Mouse (Mus musculus): Measurements from ENCODE around the gene Fsd1l. TPM values are rescaled to one million over a fixed set of nuclear protein-coding genes. Genes with fewer than 3 reads are reported as not detected.
"Not testable (repeated sequence)": the region's sequence is repeated elsewhere in the genome, so short reads cannot be mapped to it uniquely, and the experiment has no call there.

Gene Fsd1l
- total RNA-seq, 2 experiments from 2014 or later, result 2.5 to 7.6 TPM

DNA sequence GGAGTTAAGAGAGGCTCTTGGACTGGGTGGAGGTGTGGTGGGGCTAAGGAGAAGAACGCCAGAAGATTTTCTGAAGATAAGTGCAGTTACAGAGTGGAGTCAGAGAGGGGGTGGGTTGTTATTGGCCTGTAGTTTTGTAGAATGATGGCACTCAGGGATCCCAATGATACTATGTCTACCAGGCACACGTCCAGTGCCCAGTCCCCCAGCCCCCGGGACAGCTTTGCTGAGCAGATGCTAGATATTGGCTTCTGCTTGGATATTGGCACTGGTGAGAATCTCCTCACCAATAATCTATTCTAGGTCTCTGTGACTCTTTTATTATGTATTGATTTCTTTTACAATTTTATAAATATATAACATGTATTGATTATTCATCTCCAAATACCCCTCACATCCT, 6.0 kb upstream of the Fsd1l start:
- no peak for ATAC-seq (replicated peaks; ENCODE audit: poor library complexity, severe bottlenecking)

DNA sequence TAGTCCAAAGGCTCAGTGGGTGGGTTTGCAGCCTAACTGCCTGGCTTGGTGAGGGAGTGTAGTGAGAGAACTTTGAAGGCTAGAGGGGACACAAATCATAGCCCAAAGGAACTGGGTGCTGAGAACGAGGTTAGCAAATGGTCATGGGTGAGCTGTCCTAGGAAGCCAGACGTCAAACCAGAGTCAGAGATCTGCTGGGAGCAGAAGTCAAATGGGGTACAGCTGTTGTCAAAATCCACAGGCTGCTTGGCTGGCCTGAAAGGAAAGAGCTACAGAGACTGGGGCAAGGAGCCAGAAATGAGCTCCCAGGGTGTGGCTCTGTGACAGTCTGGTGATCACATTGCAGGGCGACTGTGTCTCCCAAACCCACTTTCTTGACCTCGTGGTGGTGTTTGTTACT, 2.3 kb upstream of the Fsd1l start:
- no peak for ATAC-seq (replicated peaks; ENCODE audit: poor library complexity, severe bottlenecking)

DNA sequence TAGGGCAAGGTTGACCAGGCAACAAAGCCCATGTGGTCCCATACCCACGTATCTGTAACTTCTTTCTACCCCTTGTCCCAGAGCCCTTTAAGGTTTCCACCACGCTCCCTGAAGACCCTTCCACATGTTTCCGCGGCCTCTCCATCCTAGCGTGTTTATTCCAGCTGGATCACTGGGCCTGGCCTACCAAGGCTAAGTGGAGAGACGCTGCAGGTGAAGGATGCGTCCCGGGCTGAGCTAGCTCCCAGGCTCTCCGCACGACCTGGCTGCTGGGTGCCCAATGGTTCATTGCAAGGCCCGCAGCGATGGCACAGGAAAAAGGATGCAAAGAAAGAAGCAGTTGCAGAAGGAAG, 332 bp upstream of the Fsd1l start:
- ATAC-seq (replicated peaks; ENCODE audit: poor library complexity, severe bottlenecking), result no peak

DNA sequence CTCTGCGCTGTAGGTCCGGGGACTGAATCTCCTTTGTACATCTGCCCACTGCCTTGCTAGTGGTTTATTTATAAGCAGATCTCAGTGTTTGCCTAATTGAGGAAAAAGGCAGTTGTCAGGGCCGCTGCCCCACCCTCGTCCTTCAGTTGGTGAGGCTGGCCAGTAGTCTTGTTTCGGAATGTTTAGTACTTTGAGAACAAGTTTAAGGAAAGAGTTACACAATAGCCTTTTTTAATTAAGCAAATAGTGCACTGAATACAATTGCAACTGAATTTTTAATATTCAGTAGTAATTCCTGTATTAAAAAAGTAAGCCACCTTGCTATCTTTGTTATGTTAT, 709 bp downstream of the Fsd1l start:
- ATAC-seq (replicated peaks; ENCODE audit: poor library complexity, severe bottlenecking), result peak; percentile 38

DNA sequence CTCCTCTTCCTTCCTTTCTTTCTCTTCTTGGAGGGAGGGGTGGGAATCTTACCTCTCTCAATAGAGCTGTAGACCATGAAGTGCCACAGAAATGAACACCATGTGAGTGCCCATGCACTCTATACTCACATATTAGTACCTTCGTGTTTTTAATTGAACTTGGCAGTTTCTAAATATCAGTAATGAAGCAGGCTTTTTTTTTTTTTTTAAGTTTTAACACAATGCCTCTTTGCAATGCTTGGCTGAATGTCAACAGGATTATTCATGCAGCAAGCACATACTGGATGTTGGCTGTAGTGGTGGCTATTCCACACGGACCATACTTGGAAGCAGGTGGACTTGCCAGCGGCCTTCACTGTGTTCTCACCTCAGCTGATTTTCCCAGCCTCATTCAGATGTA, 4.1 kb downstream of the Fsd1l start:
- no peak for ATAC-seq (replicated peaks; ENCODE audit: poor library complexity, severe bottlenecking)

DNA sequence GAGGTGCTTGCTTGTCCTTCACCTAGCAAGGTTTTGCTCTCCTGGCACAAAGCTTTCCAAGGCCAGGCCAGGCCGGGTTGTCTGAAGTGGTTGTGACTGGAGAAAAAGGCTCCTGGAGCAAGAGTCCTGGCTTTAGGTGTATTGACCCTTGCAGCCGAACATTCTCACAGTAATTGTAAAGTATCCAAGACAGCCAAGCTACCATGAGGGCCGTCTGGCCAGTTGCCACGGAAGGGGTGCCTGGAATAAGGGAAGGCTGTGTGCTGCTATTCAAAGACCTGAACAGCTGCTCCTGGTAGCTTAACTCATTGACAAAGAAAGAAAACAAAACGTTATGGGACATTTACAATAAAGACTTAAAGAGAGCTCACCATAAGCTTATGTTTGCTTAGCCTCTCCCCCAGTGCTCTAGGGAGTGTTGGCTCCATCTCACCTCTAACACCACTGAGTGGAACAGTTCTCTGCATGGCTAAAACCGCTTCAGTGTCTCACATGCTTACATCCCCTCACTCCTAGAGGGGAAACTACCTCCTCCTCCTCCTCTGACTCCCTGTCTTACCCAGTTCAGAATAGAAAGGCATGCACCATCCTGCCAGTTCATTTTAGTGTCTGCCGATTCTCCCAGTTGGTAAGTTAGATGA, 6.1 kb downstream of the Fsd1l start:
- no peak for ATAC-seq (replicated peaks; ENCODE audit: poor library complexity, severe bottlenecking)

DNA sequence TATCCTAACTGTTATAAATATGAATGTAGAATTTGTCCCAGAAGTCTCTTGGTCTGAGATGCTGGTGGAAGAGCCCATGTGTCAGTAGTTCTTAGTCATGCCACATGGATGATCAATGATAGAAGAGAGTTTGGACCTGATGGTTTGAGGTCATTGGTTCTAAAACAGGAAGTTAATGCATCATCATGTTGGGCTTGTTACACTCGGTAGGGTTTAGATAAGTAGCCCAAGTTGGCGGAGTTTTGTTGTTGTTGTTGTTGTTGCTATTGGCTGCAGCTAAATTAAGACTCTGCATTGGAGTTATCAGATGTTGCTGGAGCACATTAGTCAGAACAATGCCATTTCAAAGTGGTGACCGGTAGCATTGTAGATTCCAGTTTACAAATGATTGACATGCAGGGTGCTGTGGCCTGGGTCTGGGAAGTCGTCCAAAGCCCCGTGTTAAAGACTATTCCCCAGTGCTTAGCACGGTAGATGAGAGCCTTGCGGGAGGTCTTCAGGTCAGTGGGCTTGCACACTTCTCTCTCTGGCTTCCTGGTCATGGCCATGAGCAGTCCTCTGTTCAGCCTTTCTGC, 7.4 kb downstream of the Fsd1l start:
- no peak for ATAC-seq (replicated peaks; ENCODE audit: poor library complexity, severe bottlenecking)

DNA sequence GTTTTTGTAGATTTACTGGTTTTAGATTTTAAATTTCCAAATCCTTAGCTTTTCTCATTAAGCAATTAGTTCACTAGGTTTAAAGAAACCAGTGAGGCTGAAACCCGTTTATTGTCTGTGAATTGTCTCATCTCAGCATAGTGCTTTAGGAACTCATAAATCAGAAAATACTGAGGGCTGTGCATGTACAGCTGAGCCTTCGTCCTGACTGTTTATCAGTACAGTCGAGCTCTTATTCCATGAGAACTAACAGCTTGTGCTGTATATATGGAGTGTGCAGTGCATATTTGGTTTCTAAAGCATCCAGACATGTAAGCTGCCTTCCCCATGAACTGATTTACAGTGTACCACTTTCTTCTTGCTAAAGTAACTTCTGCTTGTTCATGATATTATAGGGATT, 26.8 kb downstream of the Fsd1l start:
- no peak for ATAC-seq (replicated peaks; ENCODE audit: poor library complexity, severe bottlenecking)

DNA sequence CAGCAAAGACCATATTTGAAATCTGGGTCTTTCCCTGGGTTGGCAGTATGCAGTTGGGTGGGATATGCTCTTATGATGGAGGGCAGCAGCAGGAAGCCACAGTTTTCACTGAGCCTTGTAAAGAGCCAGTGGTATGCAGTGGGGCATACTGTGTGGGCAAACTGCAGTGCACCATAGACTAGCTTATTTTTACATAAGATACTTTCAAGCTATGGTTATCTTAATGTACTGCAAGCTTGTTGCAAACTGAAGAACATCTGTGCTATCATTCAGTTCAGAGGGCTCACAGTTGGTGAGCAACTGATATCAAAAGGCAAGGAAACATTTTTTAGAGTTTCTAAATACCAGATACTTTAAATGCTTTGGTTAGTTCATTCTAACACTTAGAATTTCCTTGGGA, 29.4 kb downstream of the Fsd1l start:
- ATAC-seq (replicated peaks; ENCODE audit: poor library complexity, severe bottlenecking), result no peak

DNA sequence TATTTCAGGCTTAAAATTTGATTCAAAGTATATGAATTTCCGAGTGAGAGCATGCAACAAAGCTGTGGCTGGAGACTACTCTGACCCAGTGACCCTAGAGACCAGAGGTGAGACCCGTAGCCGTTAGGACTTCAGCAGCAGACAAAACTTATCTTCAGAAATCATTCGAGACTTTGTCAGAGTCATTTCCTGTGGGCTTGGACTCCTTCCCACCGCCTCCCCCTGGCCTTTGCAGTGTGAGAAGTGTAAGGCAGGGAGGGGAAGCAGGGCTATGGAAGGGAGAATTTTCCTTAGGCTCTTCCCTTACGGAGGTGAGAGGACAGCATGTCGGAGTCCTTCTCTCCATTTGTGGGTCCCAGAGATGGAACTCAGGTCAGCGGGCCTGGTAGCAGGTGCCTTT, 50.8 kb downstream of the Fsd1l start:
- no peak for ATAC-seq (replicated peaks; ENCODE audit: poor library complexity, severe bottlenecking)

DNA sequence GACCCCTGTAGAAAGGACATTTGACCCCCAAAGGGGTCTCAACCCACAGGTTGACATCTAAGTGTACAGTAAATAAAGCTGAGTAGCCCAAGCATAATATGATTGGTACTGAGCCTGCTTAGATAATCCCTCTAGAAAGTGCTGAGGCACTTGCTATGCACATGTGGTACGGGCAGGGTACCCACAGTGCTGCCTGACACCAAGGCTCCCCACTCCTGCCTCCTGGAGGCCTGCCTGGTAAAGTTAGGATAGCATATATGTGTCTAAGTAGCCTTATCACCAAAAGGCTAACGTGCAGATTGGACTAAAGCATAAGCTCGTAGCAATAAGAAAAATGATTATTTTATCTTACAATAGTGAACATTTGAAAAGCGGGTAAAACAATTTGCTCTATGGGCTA, 57.7 kb downstream of the Fsd1l start:
- ATAC-seq (replicated peaks; ENCODE audit: poor library complexity, severe bottlenecking), result no peak

DNA sequence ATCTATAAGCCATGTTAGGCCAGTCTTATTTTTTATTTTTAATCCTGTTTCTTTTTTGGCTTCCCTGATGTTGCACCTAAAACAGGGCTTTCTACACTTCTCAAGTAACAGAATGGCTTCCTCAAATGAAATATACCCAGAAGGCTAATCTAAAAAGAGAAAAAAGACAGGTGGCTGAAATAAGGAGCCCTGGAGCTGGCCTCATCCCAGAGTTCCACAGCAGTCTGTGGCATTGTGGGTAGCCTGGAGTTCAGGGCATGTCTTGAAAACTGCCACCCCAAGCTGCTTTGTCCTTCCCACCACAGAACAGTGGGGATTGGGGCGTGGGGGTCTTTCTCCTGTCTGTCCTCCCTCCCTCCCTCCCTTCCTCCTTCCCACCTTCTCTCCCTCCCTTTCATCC, 60.1 kb downstream of the Fsd1l start:
- ATAC-seq (replicated peaks; ENCODE audit: poor library complexity, severe bottlenecking), result no peak

DNA sequence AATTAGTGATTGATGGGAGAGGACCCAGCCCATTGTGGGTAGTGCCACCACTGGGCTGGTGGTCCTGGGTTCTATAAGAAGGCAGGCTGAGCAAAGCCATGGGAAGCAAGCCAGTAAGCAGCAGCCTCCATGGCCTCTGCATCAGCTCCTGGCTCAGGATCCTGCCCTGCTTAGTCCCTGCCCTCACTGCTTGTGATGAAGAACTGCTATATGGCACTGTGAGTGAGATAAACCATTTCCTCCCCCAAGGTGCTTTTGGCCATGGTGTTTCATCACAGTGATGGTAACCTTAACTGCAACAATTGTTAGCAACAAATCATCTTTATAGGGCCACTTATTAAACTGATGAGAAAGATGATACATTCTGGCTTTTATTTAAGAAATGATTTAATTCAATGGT, 77.9 kb downstream of the Fsd1l start:
- not testable (repeated sequence) for ATAC-seq (replicated peaks; ENCODE audit: poor library complexity, severe bottlenecking)

DNA sequence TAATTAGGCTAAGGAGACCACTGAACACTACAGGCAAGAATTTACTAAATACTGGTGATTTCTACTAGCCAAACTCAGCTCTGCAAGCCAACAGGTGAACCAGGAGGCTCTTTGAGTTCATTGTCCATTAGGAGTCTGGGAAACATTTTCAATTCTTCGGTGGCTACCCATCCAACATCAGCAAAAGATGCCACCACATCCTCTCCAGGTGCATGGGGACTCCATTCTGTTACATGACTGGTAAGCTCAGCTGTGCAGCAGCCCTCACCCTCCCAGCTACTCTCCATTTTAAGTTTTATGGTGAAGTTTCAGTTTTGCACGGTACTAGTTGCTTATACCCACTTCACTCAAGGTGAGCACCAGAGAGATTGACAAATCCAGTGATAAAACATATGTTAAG, 78.8 kb downstream of the Fsd1l start:
- no peak for ATAC-seq (replicated peaks; ENCODE audit: poor library complexity, severe bottlenecking)

DNA sequence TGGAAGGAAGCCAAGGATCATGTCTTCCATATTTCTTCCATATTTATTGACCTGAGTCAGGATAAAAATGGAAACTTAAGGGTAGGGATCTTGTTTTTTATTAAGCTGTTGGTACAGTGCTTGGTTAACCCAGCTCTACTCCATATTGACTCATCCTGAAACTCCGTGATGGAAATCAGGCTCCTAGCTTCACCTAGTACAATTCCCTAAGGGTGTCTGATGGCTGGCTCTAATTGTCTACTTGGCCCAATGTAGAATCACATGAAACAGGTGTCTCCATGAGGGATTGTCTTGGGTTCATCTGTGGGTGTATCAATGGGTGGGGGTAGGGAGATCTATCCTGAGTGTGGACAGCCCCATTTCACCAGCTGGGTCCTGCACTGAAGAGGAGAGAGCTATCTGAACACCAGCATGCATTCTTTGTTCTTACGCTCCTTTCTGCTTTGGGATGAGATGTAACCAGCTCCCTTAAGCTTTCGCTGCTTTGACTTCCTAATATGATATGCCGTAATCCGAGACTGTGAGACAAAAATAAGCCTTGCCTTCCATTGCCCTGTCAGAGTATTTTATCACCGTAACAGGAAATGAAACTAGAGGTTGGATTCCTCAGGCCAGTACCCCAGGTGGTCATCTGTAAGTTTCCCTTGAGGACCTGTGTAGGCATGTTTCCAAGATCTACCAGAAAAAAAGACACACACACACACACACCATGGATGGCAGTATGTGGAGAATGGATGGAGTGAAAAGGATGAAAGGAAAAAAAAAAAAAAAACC, 79.5 kb downstream of the Fsd1l start:
- ATAC-seq (replicated peaks; ENCODE audit: poor library complexity, severe bottlenecking), result no peak

DNA sequence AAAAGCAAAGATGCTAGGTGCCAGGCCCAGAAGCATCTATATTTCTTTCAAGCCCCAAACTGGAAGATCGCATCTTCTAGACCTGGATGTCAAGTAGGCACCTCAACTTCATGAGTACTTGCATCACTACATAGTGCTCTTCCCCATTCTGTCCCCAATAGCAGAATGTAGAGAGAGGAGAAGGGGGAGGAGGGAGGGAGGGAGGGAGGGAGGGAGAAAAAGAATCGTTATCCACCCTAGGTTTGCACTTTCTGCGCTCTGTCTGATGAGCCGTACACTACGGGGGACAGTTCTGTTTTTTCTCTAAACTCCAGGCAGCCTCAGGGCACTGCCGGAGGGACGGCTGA, 82.4 kb downstream of the Fsd1l start, which contains the start of gene Fktn:
Fktn (plus strand) TSS at position 295 of the 347 bp plus-strand sequence.
- peak; percentile 49 for ATAC-seq (replicated peaks; ENCODE audit: poor library complexity, severe bottlenecking)

DNA sequence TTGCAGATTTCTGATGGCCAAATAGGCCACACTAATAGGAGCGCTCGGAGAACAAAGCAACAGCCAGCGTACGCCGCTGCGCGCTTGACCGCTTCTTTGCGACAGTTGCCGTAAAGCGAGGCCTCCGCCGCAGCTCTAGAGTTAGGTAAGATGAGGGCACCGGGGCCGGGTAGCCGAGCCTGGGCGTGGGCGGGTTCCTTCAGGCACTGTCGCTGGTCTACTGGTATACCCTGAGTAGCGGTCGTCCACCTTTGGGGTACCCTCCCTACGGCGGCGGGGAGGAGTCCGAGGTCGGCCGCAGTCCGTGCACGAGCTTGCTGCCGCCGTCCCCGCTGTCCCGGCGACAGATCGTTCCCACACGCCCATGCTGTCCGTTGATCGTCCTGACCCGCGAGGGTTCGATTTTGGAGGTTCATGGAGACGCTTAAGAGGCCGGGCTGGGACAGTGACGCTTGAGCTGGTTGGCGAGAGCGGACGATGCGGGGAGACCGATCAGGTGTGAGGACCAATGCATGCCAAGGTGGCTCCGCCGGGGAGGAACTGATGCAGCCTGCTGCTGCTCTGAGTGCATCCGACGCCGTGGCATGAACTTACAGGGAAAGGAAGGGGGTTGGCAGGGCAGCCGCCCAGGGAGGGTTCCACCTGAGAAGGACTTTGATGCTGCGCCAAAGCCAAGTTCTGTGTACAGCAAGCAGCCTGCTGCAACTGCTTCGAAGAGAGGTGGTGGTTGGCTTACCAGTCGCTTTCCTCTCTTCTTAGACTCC, 83.0 kb downstream of the Fsd1l start:
- peak; percentile 90 for ATAC-seq (replicated peaks; ENCODE audit: poor library complexity, severe bottlenecking)

DNA sequence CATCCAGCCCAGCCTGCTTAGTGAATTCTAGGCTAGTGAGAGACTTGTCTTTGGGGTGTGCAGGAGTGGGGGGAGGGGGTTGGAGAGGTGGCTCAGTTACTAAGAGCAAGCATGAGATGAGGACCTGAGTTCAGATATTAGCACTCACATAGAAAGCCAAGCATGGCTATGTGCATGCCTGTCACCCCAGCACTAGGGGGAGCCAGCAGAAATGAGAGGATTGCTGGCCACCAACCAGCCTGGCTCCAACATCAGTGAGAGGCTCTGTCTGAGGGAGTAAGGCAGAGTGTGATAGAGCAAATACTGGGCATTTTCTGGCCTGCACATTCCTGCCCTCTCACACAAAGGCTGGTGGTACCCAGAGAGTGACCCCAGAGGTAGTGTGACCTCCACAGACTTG, 84.7 kb downstream of the Fsd1l start:
- ATAC-seq (replicated peaks; ENCODE audit: poor library complexity, severe bottlenecking), result no peak

DNA sequence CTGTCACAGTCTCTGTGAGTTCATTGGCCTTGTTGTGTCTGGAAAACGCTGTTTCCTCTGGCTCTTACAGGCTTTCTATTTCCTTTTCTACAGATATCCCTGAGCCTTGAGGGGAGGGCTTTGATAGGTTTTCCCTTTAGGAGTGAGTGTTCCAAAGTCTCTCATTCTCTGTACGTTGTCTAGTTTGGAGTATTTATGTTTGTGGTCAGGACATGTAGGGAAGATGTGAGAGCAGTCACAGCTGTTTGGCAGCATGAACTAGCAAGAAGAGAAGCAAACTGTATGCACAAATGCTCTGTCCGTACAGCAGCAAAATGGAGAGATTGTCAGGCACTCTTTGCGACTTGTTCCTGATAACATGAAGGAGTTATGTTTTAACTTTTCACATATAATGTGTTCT, 86.3 kb downstream of the Fsd1l start:
- ATAC-seq (replicated peaks; ENCODE audit: poor library complexity, severe bottlenecking), result no peak

DNA sequence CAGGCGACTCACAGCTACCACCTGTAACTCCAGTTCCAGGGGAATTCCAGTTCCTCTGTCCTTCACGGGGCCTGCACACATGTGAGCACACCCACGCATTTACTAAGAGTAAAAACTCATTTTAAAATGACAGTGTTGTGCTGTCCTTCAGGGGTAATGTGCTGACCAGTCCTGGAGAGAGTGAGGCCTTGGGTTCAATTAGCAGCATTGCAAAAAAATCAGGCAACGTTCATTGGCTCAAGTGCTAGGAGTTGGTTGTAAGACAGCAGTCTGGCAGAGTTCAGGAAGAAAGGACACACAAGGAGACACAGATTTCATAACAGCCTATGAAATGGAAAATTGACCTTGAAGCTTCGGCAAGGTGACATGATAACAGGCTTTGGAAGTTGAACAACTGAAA, 87.0 kb downstream of the Fsd1l start:
- no peak for ATAC-seq (replicated peaks; ENCODE audit: poor library complexity, severe bottlenecking)

DNA sequence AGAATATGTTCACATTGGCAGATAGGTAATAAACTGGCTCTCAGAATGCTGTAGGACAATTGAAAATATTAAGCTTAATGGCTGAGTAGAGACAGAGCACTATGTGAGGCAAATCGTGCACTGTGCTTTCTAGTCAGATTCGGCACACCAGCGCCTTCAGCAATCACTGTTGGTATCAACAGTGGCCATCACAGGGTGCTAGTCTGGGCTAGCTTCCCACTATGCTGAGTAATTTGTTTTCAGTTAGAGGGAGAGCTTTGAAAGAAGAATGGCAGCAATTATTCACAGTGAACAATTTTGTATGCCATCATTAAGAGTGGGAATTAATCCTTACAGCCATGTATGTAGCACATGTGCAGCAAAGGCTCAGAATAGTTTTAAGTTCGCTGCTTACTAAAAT, 91.2 kb downstream of the Fsd1l start:
- ATAC-seq (replicated peaks; ENCODE audit: poor library complexity, severe bottlenecking), result no peak

Data from granulocyte monocyte progenitor cell, adult 5-6 weeks (primary cell).